Mouse (Mus musculus) C2C12 (cell line): ENCODE data around the gene Map3k6.

Source experiments
- CTCF ChIP-seq: IDR thresholded peaks from one replicate; pipeline ENCODE4 v1.5.1; 2011; ENCODE audit not compliant: control insufficient read depth, insufficient read depth, insufficient read length
- MAX ChIP-seq: IDR thresholded peaks from one replicate; pipeline ENCODE4 v1.6.1; 2011; ENCODE audit warnings: mild to moderate bottlenecking, control low read depth

- TF ChIP-seq MAX, result no peak
- TF ChIP-seq CTCF, result no peak
These were observed 38.4 kb upstream of the Map3k6 start for GRCm38 (mm10) chr4:133202254-133202653.
